Mouse (Mus musculus) liver, embryonic 14.5 days (tissue): Measurements from ENCODE around the gene Ccdc63. TPM values are rescaled to one million over a fixed set of nuclear protein-coding genes. Genes with fewer than 3 reads are reported as not detected.

Source experiments
- ATAC-seq: fragments of 200-750 bp; cut with Nextera tagmentation; 2 replicates; pipeline ENCODE4 v1.8.0; 2017; ENCODE audit warnings: moderate number of reproducible peaks, mild to moderate bottlenecking, moderate library complexity; ENCODE audit not compliant: insufficient read depth
- DNase-seq, 3 experiments: peaks; one replicate each; pipeline ENCODE4 v3.0.0-alpha.2; 2012 to 2013; ENCODE audit warnings: low read depth in 3 of 3, low spot score in 3 of 3
- H3K27ac ChIP-seq: fragments of 300-500 bp; sonication (generic); 2 replicates; pipeline ENCODE4 v1.5.1; 2014; ENCODE audit warnings: moderate library complexity, mild to moderate bottlenecking, control low read depth, inconsistent platforms
- H3K27me3 ChIP-seq: fragments of 300-500 bp; sonication (generic); 2 replicates; pipeline ENCODE4 v1.6.1; 2014; ENCODE audit warnings: mild to moderate bottlenecking, low read length, moderate library complexity; ENCODE audit not compliant: control insufficient read depth, insufficient read depth
- H3K36me3 ChIP-seq: fragments of 300-500 bp; sonication (generic); replicated peaks from 2 replicates; pipeline ENCODE4 v1.6.1; 2014; ENCODE audit warnings: low read depth; ENCODE audit not compliant: control insufficient read depth, insufficient read depth
- H3K4me1 ChIP-seq, 2 experiments: fragments of 200-500 bp in 1 of 2; fragments of 300-500 bp in 1 of 2; sonication (generic) in 1 of 2; replicated peaks; 2 replicates each; pipeline ENCODE4 v1.6.1; 2012 to 2014; ENCODE audit warnings: antibody characterized with exemption in 1 of 2, inconsistent platforms in 1 of 2, low read length in 1 of 2; ENCODE audit not compliant: control insufficient read depth in 2 of 2, insufficient read depth in 2 of 2
- H3K4me2 ChIP-seq: fragments of 300-500 bp; sonication (generic); 2 replicates; pipeline ENCODE4 v1.6.1; 2014; ENCODE audit warnings: low read depth, mild to moderate bottlenecking, control low read depth, moderate library complexity
- H3K4me3 ChIP-seq, 2 experiments: fragments of 200-500 bp in 1 of 2; fragments of 300-500 bp in 1 of 2; sonication (generic) in 1 of 2; 2 replicates each; pipeline ENCODE4 v1.5.1; 2012 to 2014; ENCODE audit warnings: low read depth in 2 of 2, low read length in 2 of 2, mild to moderate bottlenecking in 2 of 2, control low read depth in 1 of 2, inconsistent platforms in 1 of 2, moderate library complexity in 1 of 2; ENCODE audit not compliant: insufficient read depth in 1 of 2
- H3K9ac ChIP-seq: fragments of 300-500 bp; sonication (generic); replicated peaks from 2 replicates; pipeline ENCODE4 v1.6.1; 2014; ENCODE audit warnings: mild to moderate bottlenecking, control low read depth, moderate library complexity
- H3K9me3 ChIP-seq: fragments of 300-500 bp; sonication (generic); 2 replicates; pipeline ENCODE4 v1.6.1; 2016; ENCODE audit warnings: low read length, mixed read lengths; ENCODE audit not compliant: control insufficient read depth
- CTCF ChIP-seq: IDR thresholded peaks from 2 replicates; pipeline ENCODE4 v1.5.1; 2016; ENCODE audit warnings: antibody characterized with exemption, low read depth, control low read depth
- EP300 ChIP-seq: IDR thresholded peaks from 2 replicates; pipeline ENCODE4 v1.6.1; 2016; ENCODE audit warnings: antibody characterized with exemption, low read depth
- WGBS: fragments of 180-500 bp; shearing (Covaris S2); extraction: QIAGEN DNeasy Blood & Tissue Kit; methylation state at CpG from one replicate; pipeline ENCODE4 v1.1.7; 2014; ENCODE audit not compliant: insufficient replicate concordance; 5-methylcytosine and 5-hydroxymethylcytosine counted together
- polyA plus RNA-seq, 2 experiments: library from polyadenylated mRNA; depleted of rRNA in 1 of 2; stranded (reverse) in 1 of 2; unstranded in 1 of 2; fragments of >200 nt; fragmentation: Nextera tagmentation in 1 of 2; extraction: Ambion mirVana in 1 of 2; gene quantifications; 2 replicates each; pipeline versions ENCODE4 v1.2.1 to v1.2.3; 2012 to 2014

Gene Ccdc63
- polyA plus RNA-seq, 2 experiments: 0.13 TPM; not detected in 1

GRCm38 (mm10) chr5:122088917-122089316 is 51.7 kb downstream of the Ccdc63 start:
- TF ChIP-seq CTCF (peak; percentile 97), EP300 (no peak)
- H3K4me2 ChIP-seq: no peak overlapping the region
- no peak overlapping the region for H3K27ac ChIP-seq
- DNase-seq (peak; percentile 44 to 59 (median 47)), ATAC-seq (no peak)
- H3K36me3 ChIP-seq: no peaks in the 10 kb centered on the region
- H3K9ac ChIP-seq: no peak overlapping the region
- no peak overlapping the region for H3K4me3 ChIP-seq
- no peaks in the 10 kb centered on the region for H3K27me3 ChIP-seq
- WGBS: 3% methylated on average over 5 of the region's 5 CpGs
- H3K4me1 ChIP-seq: peaks cover 0 to 8% of the 10 kb centered on the region in 2 experiments; a peak in 2 of 4 replicates
- H3K9me3 ChIP-seq: no peaks in the 10 kb centered on the region

- H3K36me3 ChIP-seq: no peaks in the 10 kb centered on the region
- no peak overlapping the region for H3K4me2 ChIP-seq
- no peak overlapping the region for H3K9ac ChIP-seq
- H3K9me3 ChIP-seq: no peaks in the 10 kb centered on the region
- H3K4me1 ChIP-seq: peaks cover 0 to 8% of the 10 kb centered on the region in 2 experiments; a peak in 2 of 4 replicates
- H3K4me3 ChIP-seq: no peak overlapping the region
- DNase-seq: no peak
- no peaks in the 10 kb centered on the region for H3K27me3 ChIP-seq
- WGBS: 49% methylated on average over 3 of the region's 3 CpGs
- H3K27ac ChIP-seq: no peak overlapping the region
- TF ChIP-seq CTCF (no peak), EP300 (no peak)
- no peak for ATAC-seq
Measured at GRCm38 (mm10) chr5:122086121-122086520, 54.5 kb downstream of the Ccdc63 start.

GRCm38 (mm10) chr5:122085291-122085690 is 55.3 kb downstream of the Ccdc63 start:
- WGBS: 59% methylated on average over 7 of the region's 7 CpGs
- TF ChIP-seq EP300: no peak
- no peak for TF ChIP-seq CTCF
- Histone ChIP-seq H3K4me1 (peaks cover 0 to 8% of the 10 kb centered on the region in 2 experiments; a peak in 2 of 4 replicates), H3K4me3 (no peak overlapping the region), H3K27me3 (no peaks in the 10 kb centered on the region), H3K9ac (no peak overlapping the region), H3K27ac (no peak overlapping the region), H3K9me3 (no peaks in the 10 kb centered on the region), H3K36me3 (no peaks in the 10 kb centered on the region), H3K4me2 (no peak overlapping the region)
- DNase-seq (no peak), ATAC-seq (no peak)

- peaks cover 0 to 8% of the 10 kb centered on the region in 2 experiments; a peak in 2 of 4 replicates for H3K4me1 ChIP-seq
- no peak for ATAC-seq
- no peak overlapping the region for H3K27ac ChIP-seq
- WGBS: 35% methylated on average over 3 of the region's 3 CpGs
- no peak overlapping the region for H3K4me2 ChIP-seq
- H3K9me3 ChIP-seq: no peaks in the 10 kb centered on the region
- H3K27me3 ChIP-seq: no peaks in the 10 kb centered on the region
- no peak overlapping the region for H3K9ac ChIP-seq
- DNase-seq: peak in 1 of 3 experiments; percentile 12
- no peak for TF ChIP-seq CTCF
- TF ChIP-seq EP300: no peak
- H3K36me3 ChIP-seq: no peaks in the 10 kb centered on the region
- no peak overlapping the region for H3K4me3 ChIP-seq
Measured at GRCm38 (mm10) chr5:122084470-122084869, 56.2 kb downstream of the Ccdc63 start.

DNA sequence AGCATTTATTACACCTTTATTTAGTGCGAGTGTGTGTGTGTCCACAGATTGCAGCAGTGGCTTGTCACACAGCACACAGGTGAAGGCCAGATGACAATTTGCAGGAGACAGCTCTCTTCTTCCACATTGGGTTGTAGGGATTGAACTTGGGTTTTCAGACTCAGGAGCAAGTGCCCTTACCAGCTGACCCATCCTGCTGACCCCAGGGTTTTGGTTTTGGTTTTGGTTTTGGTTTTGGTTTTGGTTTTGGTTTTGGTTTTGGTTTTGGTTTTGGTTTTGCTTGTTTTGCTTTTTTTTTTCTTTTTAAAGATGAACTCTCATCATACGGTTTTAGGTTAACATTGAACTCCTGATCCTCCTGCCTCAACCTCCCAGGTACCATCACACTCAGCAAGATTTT is 57.3 kb downstream of the Ccdc63 start:
- H3K27me3 ChIP-seq: no peaks in the 10 kb centered on the region
- no peak overlapping the region for H3K4me2 ChIP-seq
- DNase-seq (no peak), ATAC-seq (no peak)
- no peak overlapping the region for H3K9ac ChIP-seq
- no peak overlapping the region for H3K4me3 ChIP-seq
- TF ChIP-seq EP300 (no peak), CTCF (no peak)
- no peaks in the 10 kb centered on the region for H3K36me3 ChIP-seq
- H3K9me3 ChIP-seq: no peaks in the 10 kb centered on the region
- no peak overlapping the region for H3K27ac ChIP-seq
- WGBS: 69% methylated on average over 2 of the region's 2 CpGs
- H3K4me1 ChIP-seq: peaks cover 0 to 8% of the 10 kb centered on the region in 2 experiments; a peak in 2 of 4 replicates
